Mouse (Mus musculus): ENCODE data around the gene Tmem63b.
"Not testable (repeated sequence)": the region's sequence is repeated elsewhere in the genome, so short reads cannot be mapped to it uniquely, and the experiment has no call there.

The Tmem63b gene

GRCm38 (mm10) chr17:45623425-45623824 is 63.3 kb downstream of the Tmem63b start:
- DNase-seq (ENCODE audit: low spot score in 2 of 2): not testable (repeated sequence)

- DNase-seq (ENCODE audit: low spot score in 2 of 2): no peak
These were observed 67.1 kb downstream of the Tmem63b start for GRCm38 (mm10) chr17:45619386-45620256.

GRCm38 (mm10) chr17:45618941-45619385 is 67.7 kb downstream of the Tmem63b start:
- no peak for DNase-seq (ENCODE audit: low spot score in 2 of 2)

- no peak for DNase-seq (ENCODE audit: low spot score in 2 of 2)
These were observed 69.0 kb downstream of the Tmem63b start for GRCm38 (mm10) chr17:45617655-45618054.

GRCm38 (mm10) chr17:45616679-45617078 is 70.0 kb downstream of the Tmem63b start:
- DNase-seq (ENCODE audit: low spot score in 2 of 2): no peak

GRCm38 (mm10) chr17:45616046-45616650 is 70.6 kb downstream of the Tmem63b start:
- no peak for DNase-seq (ENCODE audit: low spot score in 2 of 2)

GRCm38 (mm10) chr17:45612921-45613320 is 73.8 kb downstream of the Tmem63b start:
- no peak for DNase-seq (ENCODE audit: low spot score in 2 of 2)

GRCm38 (mm10) chr17:45612008-45612407 is 74.7 kb downstream of the Tmem63b start:
- DNase-seq (ENCODE audit: low spot score in 2 of 2): no peak
